Mouse (Mus musculus) forebrain, embryonic 10.5 days (tissue): ENCODE measurements around the gene Ddx28. TPM values are rescaled to one million over a fixed set of nuclear protein-coding genes. Genes with fewer than 3 reads are reported as not detected.
"Not testable (repeated sequence)": the region's sequence is repeated elsewhere in the genome, so short reads cannot be mapped to it uniquely, and the experiment has no call there.

Experiments used
- DNase-seq: peaks from one replicate; pipeline ENCODE4 v3.0.0-alpha.2; 2017; ENCODE audit warnings: low spot score; ENCODE audit errors: extremely low spot score
- H3K27ac ChIP-seq: fragments of 300-500 bp; sonication (generic); 2 replicates; pipeline ENCODE4 v1.5.1; 2016; ENCODE audit warnings: mild to moderate bottlenecking
- H3K27me3 ChIP-seq: fragments of 300-500 bp; sonication (generic); 2 replicates; pipeline ENCODE4 v1.6.1; 2016; ENCODE audit warnings: mild to moderate bottlenecking; ENCODE audit not compliant: poor library complexity, severe bottlenecking
- H3K36me3 ChIP-seq: fragments of 300-500 bp; sonication (generic); replicated peaks from 2 replicates; pipeline ENCODE4 v1.6.1; 2016; ENCODE audit warnings: mild to moderate bottlenecking, moderate library complexity
- H3K4me1 ChIP-seq: fragments of 300-500 bp; sonication (generic); 2 replicates; pipeline ENCODE4 v1.6.1; 2016
- H3K4me3 ChIP-seq: fragments of 300-500 bp; sonication (generic); 2 replicates; pipeline ENCODE4 v1.5.1; 2016; ENCODE audit warnings: mild to moderate bottlenecking, moderate library complexity
- H3K9me3 ChIP-seq: fragments of 300-500 bp; sonication (generic); 2 replicates; pipeline ENCODE4 v1.6.1; 2016; ENCODE audit warnings: mild to moderate bottlenecking, moderate library complexity
- WGBS: fragments of 180-500 bp; shearing (Covaris S2); methylation state at CpG from one replicate; pipeline ENCODE4 v1.1.7; 2016; 5-methylcytosine and 5-hydroxymethylcytosine counted together
- polyA plus RNA-seq: library from polyadenylated mRNA; unstranded; fragments of >200 nt; fragmentation: Nextera tagmentation; extraction: Ambion mirVana; gene quantifications from 2 replicates; pipeline ENCODE4 v1.2.1, GENCODE M21; 2016

Gene Ddx28
- polyA plus RNA-seq, 1 experiment from 2014 or later, result 24.0 TPM

DNA sequence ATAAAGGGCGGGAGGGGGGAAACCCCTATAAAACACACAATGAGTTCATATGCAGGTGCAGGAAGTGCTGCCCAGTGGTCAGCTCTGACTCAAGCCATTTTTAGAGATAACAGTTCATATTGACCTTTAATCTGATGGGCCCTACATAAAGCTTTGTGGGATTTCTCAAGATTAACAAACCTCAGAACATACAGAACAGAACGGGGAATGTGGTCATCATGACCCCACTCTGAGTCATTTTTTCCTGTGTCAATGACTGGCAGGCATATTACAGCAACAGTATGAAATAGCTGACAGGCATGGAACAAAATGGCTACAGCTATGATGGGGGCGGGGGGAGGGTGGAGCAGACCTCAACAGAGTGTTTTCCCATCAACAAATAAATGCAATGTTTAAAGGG lies 4.5 kb downstream of the Ddx28 start:
- 88% methylated on average over 3 of the region's 3 CpGs for WGBS
- no peak overlapping the region for H3K4me3 ChIP-seq
- peaks cover 25% of the 10 kb centered on the region for H3K4me1 ChIP-seq
- no peak for DNase-seq
- H3K9me3 ChIP-seq, result no peaks in the 10 kb centered on the region
- H3K27me3 ChIP-seq, result no peaks in the 10 kb centered on the region
- no peak overlapping the region for H3K27ac ChIP-seq
- H3K36me3 ChIP-seq, result peaks cover 18% of the 10 kb centered on the region

DNA sequence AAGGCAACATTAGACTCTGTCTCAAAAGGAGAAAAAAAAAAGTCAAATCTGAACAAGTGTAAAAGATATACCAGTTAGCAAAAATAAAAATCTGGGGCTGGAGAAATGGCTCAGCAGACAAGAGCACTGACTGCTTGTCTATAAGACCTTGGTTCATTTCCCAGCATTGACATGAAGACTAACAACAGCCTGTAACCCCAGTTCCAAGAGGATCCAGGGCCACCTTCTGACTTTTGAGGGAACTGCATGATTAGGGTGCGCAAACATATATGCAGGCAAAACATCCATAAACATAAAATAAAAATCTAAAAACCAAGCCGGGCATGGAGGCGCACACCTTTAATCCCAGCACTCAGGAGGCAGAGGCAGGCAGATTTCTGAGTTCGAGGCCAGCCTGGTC lies 5.3 kb downstream of the Ddx28 start:
- DNase-seq, result no peak
- Histone ChIP-seq H3K4me1 (peaks cover 18% of the 10 kb centered on the region), H3K27me3 (no peaks in the 10 kb centered on the region), H3K9me3 (no peaks in the 10 kb centered on the region), H3K4me3 (no peak overlapping the region), H3K27ac (no peak overlapping the region), H3K36me3 (peaks cover 18% of the 10 kb centered on the region)
- 90% methylated on average over 4 of the region's 4 CpGs for WGBS

DNA sequence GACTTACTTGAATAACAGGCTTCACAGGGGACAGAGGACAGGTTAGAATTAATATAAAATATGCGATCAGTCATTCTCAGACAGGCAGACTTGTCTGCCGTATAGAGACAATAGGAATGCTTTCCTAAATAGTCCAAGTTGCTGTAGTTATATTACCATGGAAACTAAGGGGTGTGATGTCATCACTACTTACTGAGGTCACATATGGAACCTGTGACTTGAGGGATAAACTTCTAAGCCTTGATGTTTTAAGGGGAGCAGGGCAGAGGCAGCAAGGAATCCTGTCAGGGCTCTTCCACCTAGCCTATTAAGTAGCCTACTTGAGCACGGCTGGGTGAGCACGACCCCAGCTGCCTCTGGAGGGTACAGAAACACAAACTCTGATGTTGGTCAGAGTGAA lies 5.8 kb downstream of the Ddx28 start, which contains the start of gene Dpep2nb:
TSS of gene Dpep2nb (minus strand) at position 101 of the 400 bp plus-strand sequence.
- 84% methylated on average over 4 of the region's 4 CpGs for WGBS
- H3K4me3 ChIP-seq, result no peak within 1 kb of the TSS
- no peak within 1 kb of the TSS for H3K27ac ChIP-seq
- peaks cover 14% of the 10 kb centered on the region for H3K4me1 ChIP-seq
- H3K9me3 ChIP-seq, result no peaks in the 10 kb centered on the region
- no peak for DNase-seq
- peaks cover 18% of the 10 kb centered on the region for H3K36me3 ChIP-seq
- no peaks in the 10 kb centered on the region for H3K27me3 ChIP-seq

DNA sequence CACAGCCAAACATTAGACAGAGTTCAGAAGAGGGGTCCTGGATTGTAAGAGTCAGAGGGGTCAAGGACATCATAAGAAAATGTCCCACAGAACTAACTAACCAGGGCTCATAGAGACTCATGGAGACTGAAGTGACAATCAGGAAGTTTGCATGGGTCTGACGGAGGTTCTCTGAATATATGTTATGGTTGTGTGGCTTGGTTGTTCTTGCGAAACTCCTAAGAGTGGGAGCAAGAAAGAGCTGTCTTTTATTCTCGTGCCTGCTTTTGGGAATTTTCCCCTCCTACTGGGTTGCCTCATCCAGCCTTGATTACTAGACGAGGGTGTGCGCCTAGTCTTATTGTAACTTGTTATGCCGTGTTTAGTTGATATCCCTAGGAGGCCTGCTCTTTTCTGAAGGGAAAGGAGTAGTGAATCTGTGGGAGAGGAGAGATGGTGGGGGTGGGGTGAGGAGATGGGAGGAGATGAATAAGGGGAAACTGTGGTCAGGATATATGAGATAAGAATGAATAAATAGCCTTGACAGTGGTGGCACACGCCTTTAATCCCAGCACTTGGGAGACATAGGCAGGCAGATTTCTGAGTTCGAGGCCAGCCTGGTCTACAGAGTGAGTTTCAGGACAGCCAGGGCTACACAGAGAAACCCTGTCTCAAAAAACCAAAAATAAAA lies 7.0 kb downstream of the Ddx28 start:
- H3K9me3 ChIP-seq, result no peaks in the 10 kb centered on the region
- no peak overlapping the region for H3K27ac ChIP-seq
- 81% methylated on average over 8 of the region's 8 CpGs for WGBS
- DNase-seq, result no peak
- no peak overlapping the region for H3K4me3 ChIP-seq
- peaks cover 2% of the 10 kb centered on the region for H3K4me1 ChIP-seq
- H3K27me3 ChIP-seq, result no peaks in the 10 kb centered on the region
- H3K36me3 ChIP-seq, result peaks cover 12% of the 10 kb centered on the region

DNA sequence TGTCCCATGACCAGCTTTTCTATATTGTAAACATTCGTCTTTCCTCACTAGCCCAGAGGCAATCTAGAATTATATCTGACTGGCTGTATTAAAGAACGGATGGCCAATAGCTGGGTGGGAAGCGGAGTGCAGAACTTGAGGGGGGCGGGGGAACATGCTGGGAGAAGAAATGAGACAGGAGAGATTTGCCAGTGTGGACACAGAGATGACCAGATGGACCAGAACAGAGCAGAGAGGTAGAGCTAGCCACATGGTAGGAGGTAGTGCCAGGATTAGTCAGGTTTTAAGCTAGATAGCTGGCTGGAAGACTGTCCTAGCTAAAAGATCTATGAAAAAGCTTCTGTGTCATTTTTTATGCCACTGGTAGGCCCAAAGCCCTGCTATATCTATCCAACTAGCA lies 9.8 kb downstream of the Ddx28 start:
- WGBS, result 86% methylated on average over 4 of the region's 4 CpGs
- no peak overlapping the region for H3K27ac ChIP-seq
- no peaks in the 10 kb centered on the region for H3K4me1 ChIP-seq
- H3K27me3 ChIP-seq, result no peaks in the 10 kb centered on the region
- no peak for DNase-seq
- no peaks in the 10 kb centered on the region for H3K36me3 ChIP-seq
- H3K4me3 ChIP-seq, result no peak overlapping the region
- H3K9me3 ChIP-seq, result no peaks in the 10 kb centered on the region

DNA sequence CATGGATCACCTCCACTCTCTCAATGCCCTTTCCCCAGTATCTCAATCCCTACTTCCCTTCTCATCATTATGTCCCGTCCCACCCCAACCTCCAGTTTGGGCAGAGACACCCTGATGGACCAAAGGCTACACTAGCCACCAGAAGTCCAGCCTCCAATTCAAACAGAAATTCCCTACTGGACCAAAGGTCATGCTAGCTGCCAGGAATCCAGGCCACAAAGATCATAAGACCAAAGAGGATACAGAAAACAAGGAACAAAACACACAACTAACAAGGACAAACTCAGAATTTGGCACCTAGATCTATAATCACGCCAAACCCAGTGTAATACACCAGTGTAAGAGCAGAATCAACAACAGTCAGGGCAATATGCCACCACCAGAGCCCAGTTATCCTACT lies 12.7 kb downstream of the Ddx28 start:
- WGBS, result 88% methylated on average over 2 of the region's 2 CpGs
- no peaks in the 10 kb centered on the region for H3K27me3 ChIP-seq
- no peaks in the 10 kb centered on the region for H3K4me1 ChIP-seq
- H3K4me3 ChIP-seq, result no peak overlapping the region
- no peak for DNase-seq
- H3K36me3 ChIP-seq, result no peaks in the 10 kb centered on the region
- H3K9me3 ChIP-seq, result no peaks in the 10 kb centered on the region
- no peak overlapping the region for H3K27ac ChIP-seq

DNA sequence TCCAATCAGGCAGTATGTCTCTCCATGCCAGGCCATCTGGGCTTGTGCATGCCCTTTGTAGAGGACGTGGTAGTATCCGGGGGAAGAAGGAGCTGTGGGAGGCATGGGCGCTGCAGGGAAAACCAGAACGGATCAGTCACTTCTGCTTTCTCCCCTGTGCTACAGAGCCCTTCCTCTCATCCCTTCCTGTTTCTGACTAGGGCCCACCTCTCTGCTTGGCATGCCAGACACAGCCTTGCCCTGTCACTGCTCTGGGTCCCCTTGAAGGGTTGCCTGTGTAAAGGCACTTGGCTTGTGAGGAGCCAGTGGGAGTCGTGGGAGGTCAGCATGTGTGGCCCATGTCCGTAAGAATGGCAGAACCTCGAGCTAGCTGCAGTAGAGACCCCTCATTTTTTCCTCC lies 15.3 kb downstream of the Ddx28 start:
- WGBS, result 69% methylated on average over 7 of the region's 7 CpGs
- H3K4me3 ChIP-seq, result no peak overlapping the region
- DNase-seq, result no peak

DNA sequence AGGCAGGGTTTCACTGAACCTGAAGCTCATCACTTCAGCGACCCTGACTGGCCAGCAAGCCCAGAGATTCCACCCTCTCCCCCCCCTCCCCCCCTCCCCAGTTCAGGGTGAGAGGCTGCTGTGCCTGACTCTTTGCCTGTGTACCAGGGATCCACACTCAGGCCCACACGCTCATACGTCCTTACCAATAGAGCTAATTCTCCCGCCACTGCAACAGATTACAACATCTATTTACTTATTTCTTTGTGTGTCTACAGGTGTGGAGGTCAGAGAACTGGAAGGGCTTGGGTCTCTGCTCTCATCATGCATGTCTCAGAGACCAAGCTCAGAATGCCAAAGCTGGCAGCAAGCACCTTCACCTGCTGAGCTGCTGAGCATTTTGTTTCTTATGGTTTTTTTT lies 18.5 kb downstream of the Ddx28 start:
- no peak for DNase-seq
- Histone ChIP-seq H3K27ac (no peak overlapping the region), H3K27me3 (0 out of 2 replicates have a peak, but pooled peaks cover 5% of the 10 kb centered on the region), H3K36me3 (no peaks in the 10 kb centered on the region), H3K9me3 (no peaks in the 10 kb centered on the region), H3K4me3 (no peak overlapping the region), H3K4me1 (peaks cover 9% of the 10 kb centered on the region; the same call in 1 of the 2 replicates)
- WGBS, result 56% methylated on average over 4 of the region's 4 CpGs

More for the DNA sequence above, 15.3 kb downstream of the Ddx28 start:
- H3K27me3 ChIP-seq, result no peaks in the 10 kb centered on the region
- no peaks in the 10 kb centered on the region for H3K9me3 ChIP-seq
- H3K4me1 ChIP-seq, result no peaks in the 10 kb centered on the region
- no peak overlapping the region for H3K27ac ChIP-seq
- H3K36me3 ChIP-seq, result no peaks in the 10 kb centered on the region

DNA sequence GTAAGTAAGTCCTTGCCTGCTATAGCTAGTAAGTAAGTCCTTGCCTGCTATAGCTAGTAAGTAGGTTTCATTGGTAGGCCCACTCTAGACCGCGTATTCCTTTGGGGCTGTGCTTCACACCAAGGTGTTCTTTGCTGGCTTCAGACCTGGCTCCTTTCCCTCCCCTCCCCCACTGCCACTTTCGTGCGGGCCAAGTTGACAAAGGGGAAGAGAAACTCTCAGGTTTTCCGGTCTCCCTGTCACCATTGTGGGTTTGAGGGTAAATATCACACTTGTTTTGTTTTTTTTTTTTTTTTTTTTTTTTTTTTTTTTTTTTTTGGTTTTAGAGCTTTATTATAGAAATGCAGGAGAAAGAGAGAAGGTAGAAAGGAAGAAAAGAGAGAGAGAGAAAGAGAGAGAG lies 19.2 kb downstream of the Ddx28 start:
- no peaks in the 10 kb centered on the region for H3K36me3 ChIP-seq
- no peak for DNase-seq
- no peak overlapping the region for H3K4me3 ChIP-seq
- H3K9me3 ChIP-seq, result no peaks in the 10 kb centered on the region
- H3K4me1 ChIP-seq, result peaks cover 9% of the 10 kb centered on the region; the same call in 1 of the 2 replicates
- H3K27me3 ChIP-seq, result 0 out of 2 replicates have a peak, but pooled peaks cover 5% of the 10 kb centered on the region
- no peak overlapping the region for H3K27ac ChIP-seq
- WGBS, result 70% methylated on average over 5 of the region's 5 CpGs

DNA sequence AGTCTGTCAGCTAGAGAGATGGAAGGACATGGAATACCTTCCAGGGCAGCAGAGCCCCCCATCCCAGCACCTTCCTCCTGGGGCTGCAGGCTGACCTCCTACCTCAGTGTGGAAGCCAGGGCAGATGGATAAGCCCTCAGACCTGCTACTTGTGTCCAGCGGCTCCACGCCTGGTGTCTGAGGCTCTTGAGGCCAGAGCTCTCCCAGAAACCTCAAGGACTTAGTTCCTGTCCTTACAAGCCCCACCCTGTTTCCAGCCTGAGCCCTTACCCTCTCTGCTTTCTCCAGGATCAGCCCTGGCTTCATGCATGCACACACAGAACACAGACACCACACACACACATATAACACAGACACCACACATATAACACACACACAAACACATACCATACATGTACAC lies 20.1 kb downstream of the Ddx28 start:
- H3K36me3 ChIP-seq, result no peaks in the 10 kb centered on the region
- no peak for DNase-seq
- no peaks in the 10 kb centered on the region for H3K9me3 ChIP-seq
- 86% methylated on average over 2 of the region's 2 CpGs for WGBS
- H3K27me3 ChIP-seq, result 0 out of 2 replicates have a peak, but pooled peaks cover 5% of the 10 kb centered on the region
- H3K27ac ChIP-seq, result peak overlapping the region; percentile 65
- no peak overlapping the region for H3K4me3 ChIP-seq
- H3K4me1 ChIP-seq, result peaks cover 9% of the 10 kb centered on the region; the same call in 1 of the 2 replicates

DNA sequence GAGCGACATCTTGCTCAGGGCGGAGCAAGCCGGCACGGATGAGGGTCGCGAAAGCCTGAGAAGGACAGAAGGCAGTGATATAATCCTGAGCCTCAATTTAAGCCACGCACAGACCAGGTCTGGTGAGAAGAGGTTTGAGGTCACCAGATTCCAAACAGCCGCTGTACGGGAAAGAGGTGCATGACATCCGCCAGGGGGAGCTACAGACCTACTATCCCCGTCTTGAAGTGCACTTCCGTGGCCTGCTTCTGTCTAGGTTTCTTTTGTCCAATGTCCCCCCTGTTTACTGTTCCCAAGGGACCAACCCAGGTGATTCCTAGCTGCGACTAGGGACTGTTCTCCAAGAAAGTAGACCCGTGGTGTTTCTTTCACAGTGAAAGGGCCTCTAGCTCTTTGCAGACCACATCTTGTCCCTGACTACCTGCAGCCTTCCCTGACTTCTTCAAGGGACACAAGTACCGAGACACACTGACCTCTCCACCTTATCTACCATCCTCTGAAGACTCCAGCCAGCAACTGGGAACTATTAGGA lies 20.8 kb downstream of the Ddx28 start, which contains the start of gene Dus2:
TSS of gene Dus2 (plus strand) at position 482 of the 532 bp plus-strand sequence.
- H3K4me3 ChIP-seq, result peak within 1 kb of the TSS; percentile 11; the same call in 1 of the 2 replicates
- peak; percentile 78 for DNase-seq
- H3K27me3 ChIP-seq, result 0 out of 2 replicates have a peak, but pooled peaks cover 5% of the 10 kb centered on the region
- H3K9me3 ChIP-seq, result no peaks in the 10 kb centered on the region
- peak within 1 kb of the TSS; percentile 65 for H3K27ac ChIP-seq
- no peaks in the 10 kb centered on the region for H3K36me3 ChIP-seq
- H3K4me1 ChIP-seq, result peaks cover 9% of the 10 kb centered on the region; the same call in 1 of the 2 replicates
- WGBS, result 11% methylated on average over 15 of the region's 15 CpGs

DNA sequence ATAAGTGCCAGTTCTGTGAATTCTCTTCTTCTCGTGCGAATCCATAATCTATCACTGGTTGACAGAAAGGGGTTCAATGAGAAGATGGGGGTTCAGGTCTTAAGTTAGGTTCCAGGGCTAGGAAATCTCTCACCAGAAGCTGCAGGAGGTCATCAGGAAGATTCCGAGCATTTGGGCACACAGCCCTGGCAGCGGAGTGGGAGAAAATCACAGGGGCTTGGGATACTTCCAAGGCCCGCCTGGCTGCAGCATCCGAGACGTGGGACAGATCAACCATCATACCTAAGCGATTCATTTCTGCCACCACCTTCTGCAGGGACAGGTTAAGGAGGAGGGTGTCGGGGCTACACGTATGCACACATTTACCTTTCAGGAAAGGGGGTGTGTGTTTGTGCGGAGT lies 23.1 kb downstream of the Ddx28 start:
- H3K9me3 ChIP-seq, result no peaks in the 10 kb centered on the region
- DNase-seq, result no peak
- H3K27me3 ChIP-seq, result 0 out of 2 replicates have a peak, but pooled peaks cover 5% of the 10 kb centered on the region
- H3K36me3 ChIP-seq, result no peaks in the 10 kb centered on the region
- 87% methylated on average over 11 of the region's 11 CpGs for WGBS
- H3K4me3 ChIP-seq, result no peak overlapping the region
- peaks cover 9% of the 10 kb centered on the region; the same call in 1 of the 2 replicates for H3K4me1 ChIP-seq
- H3K27ac ChIP-seq, result no peak overlapping the region

DNA sequence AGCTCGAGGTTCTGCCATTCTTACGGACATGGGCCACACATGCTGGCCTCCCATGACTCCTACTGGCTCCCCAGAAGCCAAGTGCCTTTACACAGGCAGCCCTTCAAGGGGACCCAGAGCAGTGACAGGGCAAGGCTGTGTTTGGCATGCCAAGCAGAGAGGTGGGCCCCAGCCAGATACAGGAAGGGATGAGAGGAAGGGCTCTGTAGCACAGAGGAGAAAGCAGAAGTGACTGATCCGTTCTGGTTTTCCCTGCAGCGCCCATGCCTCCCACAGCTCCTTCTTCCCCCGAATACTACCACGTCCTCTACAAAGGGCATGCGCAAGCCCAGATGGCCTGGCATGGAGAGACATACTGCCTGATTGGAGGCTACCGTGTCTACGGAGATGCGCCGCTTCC lies 28.3 kb downstream of the Ddx28 start:
- not testable (repeated sequence) for H3K27ac ChIP-seq, H3K27me3 ChIP-seq, H3K4me1 ChIP-seq, H3K36me3 ChIP-seq, DNase-seq, H3K9me3 ChIP-seq, H3K4me3 ChIP-seq
- 88% methylated on average over 11 of the region's 11 CpGs for WGBS
